Mouse (Mus musculus): ENCODE results near the gene Kars. TPM values are rescaled to one million over a fixed set of nuclear protein-coding genes. Genes with fewer than 3 reads are reported as not detected.

Gene Kars
- polyA plus RNA-seq, 1 experiment from 2014 or later, result 167 TPM

GRCm38 (mm10) chr8:111957231-111957630 is 53.9 kb downstream of the Kars start:
- no peak overlapping the region for H3K4me2 ChIP-seq
- WGBS, result 93% methylated on average over 2 of the region's 2 CpGs
- H3K27ac ChIP-seq (replicated peaks), result no peak overlapping the region
- no peaks in the 10 kb centered on the region for H3K4me1 ChIP-seq (replicated peaks)
- no peaks in the 10 kb centered on the region for H3K9me3 ChIP-seq
- peaks cover 67% of the 10 kb centered on the region for H3K36me3 ChIP-seq
- no peaks in the 10 kb centered on the region for H3K27me3 ChIP-seq
- no peak overlapping the region for H3K9ac ChIP-seq
- H3K4me3 ChIP-seq, result no peak overlapping the region
- ATAC-seq (ENCODE audit: low read depth), result no peak

DNA sequence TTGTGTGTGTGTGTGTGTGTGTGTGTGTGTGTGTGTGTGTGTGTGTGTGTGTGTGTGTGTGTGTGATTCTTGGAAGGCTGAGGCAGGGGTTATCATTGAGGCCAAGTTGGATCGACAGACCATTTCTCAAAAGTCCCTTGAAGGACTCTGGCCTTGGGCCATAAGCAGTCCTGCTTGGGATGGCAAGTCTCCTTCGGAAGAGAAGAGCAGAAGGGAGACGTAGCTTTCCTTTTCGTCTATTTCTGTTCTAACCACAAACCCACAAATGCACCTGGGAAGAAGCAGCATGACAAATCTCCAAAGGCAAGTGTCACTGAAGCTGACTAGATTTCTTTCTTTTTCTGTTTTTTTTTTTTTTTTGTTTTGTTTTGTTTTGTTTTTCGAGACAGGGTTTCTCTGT is 55.2 kb downstream of the Kars start:
- H3K4me3 ChIP-seq, result no peak overlapping the region
- peaks cover 79% of the 10 kb centered on the region for H3K36me3 ChIP-seq
- WGBS, result 93% methylated on average over 5 of the region's 5 CpGs

DNA sequence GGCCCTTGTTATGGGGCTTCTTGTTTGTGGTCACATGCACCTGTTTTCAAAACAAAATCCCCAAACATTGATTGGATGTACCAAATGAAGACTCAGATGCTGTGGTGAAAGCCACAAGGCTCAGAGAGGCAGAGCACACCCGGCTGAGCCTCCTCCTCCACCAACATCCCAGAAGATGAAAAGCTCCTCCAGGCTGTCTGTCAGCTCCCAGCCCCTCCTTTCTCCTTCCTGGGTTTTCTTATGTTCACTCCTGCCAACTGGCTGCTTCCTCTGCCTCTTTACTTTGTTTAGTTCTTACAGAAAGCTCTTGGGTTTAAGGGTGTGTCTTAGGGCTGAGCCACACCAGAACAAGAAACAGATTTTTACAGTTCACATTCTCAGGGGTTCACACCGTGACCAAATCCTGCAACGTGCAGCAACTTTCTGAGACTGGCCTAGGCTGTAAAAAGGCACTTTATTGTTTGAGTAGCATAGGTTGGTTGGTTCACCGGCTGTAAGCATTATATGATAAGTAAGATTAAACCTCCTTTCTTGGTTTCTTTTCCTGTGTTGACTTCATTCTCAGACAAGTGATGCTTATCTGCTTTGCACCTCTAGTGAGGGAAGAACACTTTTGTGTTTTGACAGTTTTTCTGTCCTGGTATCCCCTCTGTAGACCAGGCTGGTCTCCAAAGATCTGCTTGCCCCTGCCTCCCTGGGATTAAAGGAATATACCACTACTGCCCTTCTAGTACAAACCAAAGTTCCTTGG is 56.1 kb downstream of the Kars start:
- no peak overlapping the region for H3K4me3 ChIP-seq
- no peak overlapping the region for H3K27ac ChIP-seq (replicated peaks)
- H3K27me3 ChIP-seq, result no peaks in the 10 kb centered on the region
- no peak overlapping the region for H3K9ac ChIP-seq
- peaks cover 85% of the 10 kb centered on the region for H3K36me3 ChIP-seq
- 87% methylated on average over 4 of the region's 4 CpGs for WGBS
- ATAC-seq (ENCODE audit: low read depth), result no peak
- no peaks in the 10 kb centered on the region for H3K4me1 ChIP-seq (replicated peaks)
- H3K9me3 ChIP-seq, result no peaks in the 10 kb centered on the region
- no peak overlapping the region for H3K4me2 ChIP-seq

More for the DNA sequence above, 55.2 kb downstream of the Kars start:
- Histone ChIP-seq H3K4me2 (no peak overlapping the region), H3K27ac (replicated peaks) (no peak overlapping the region), H3K4me1 (replicated peaks) (no peaks in the 10 kb centered on the region), H3K9me3 (no peaks in the 10 kb centered on the region), H3K27me3 (no peaks in the 10 kb centered on the region), H3K9ac (no peak overlapping the region)
- no peak for ATAC-seq (ENCODE audit: low read depth)

- 95% methylated on average over 5 of the region's 5 CpGs for WGBS
- H3K4me1 ChIP-seq (replicated peaks), result no peaks in the 10 kb centered on the region
- H3K27me3 ChIP-seq, result no peaks in the 10 kb centered on the region
- no peak overlapping the region for H3K9ac ChIP-seq
- H3K4me3 ChIP-seq, result no peak overlapping the region
- no peaks in the 10 kb centered on the region for H3K9me3 ChIP-seq
- H3K4me2 ChIP-seq, result no peak overlapping the region
- no peak overlapping the region for H3K27ac ChIP-seq (replicated peaks)
- no peak for ATAC-seq (ENCODE audit: low read depth)
- peaks cover 88% of the 10 kb centered on the region for H3K36me3 ChIP-seq
These were observed 59.2 kb downstream of the Kars start for GRCm38 (mm10) chr8:111951936-111952335.

DNA sequence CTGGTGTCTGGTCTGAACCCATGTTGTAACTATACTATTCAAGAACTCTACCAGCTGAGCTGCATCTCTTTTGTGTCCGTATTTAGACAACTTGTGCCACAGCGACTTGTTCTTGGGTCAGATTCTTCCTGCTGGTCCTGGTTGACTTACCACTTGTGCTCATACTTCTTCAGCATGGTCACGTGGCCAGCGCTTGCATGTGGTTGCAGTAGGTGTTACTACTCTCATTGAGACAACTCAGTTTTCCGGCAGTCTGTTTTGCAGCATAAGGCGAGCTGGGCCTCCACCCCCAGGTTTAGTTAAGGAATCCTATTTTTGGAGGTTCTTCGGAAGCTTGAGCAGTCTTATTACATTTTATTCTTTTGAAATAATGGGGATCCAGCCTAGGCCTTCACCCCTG is 59.8 kb downstream of the Kars start:
- peaks cover 88% of the 10 kb centered on the region for H3K36me3 ChIP-seq
- ATAC-seq (ENCODE audit: low read depth), result no peak

GRCm38 (mm10) chr8:111950846-111951245 is 60.3 kb downstream of the Kars start:
- no peak overlapping the region for H3K4me2 ChIP-seq
- no peak overlapping the region for H3K4me3 ChIP-seq
- no peak overlapping the region for H3K9ac ChIP-seq
- no peaks in the 10 kb centered on the region for H3K4me1 ChIP-seq (replicated peaks)
- WGBS, result 92% methylated on average over 3 of the region's 3 CpGs
- H3K9me3 ChIP-seq, result no peaks in the 10 kb centered on the region
- ATAC-seq (ENCODE audit: low read depth), result no peak
- H3K27me3 ChIP-seq, result no peaks in the 10 kb centered on the region
- peaks cover 88% of the 10 kb centered on the region for H3K36me3 ChIP-seq
- H3K27ac ChIP-seq (replicated peaks), result no peak overlapping the region

More for the DNA sequence above, 59.8 kb downstream of the Kars start:
- H3K27me3 ChIP-seq, result no peaks in the 10 kb centered on the region
- WGBS, result 93% methylated on average over 7 of the region's 7 CpGs
- no peak overlapping the region for H3K4me3 ChIP-seq
- no peaks in the 10 kb centered on the region for H3K9me3 ChIP-seq
- H3K27ac ChIP-seq (replicated peaks), result no peak overlapping the region
- no peak overlapping the region for H3K9ac ChIP-seq
- no peaks in the 10 kb centered on the region for H3K4me1 ChIP-seq (replicated peaks)
- H3K4me2 ChIP-seq, result no peak overlapping the region

DNA sequence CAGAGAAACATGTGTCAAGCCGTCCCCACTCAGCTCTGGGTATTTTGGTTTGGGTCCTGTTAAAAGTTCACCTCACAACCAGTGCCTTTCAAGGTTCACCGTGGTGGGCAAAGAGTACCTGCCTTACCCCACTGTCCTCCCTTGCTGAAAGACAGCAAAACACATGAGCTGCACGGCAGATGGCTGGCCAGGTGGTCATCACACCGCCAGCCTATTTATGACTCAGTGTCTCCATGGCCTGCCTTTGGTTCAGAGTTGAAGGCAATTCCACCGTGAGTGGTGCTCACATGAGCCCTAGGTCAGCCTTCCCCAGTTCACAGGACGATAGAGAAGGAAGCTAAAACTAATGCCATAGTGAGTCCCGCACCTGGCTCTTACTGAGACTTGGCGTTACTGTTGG is 63.2 kb downstream of the Kars start:
- peaks cover 88% of the 10 kb centered on the region for H3K36me3 ChIP-seq

DNA sequence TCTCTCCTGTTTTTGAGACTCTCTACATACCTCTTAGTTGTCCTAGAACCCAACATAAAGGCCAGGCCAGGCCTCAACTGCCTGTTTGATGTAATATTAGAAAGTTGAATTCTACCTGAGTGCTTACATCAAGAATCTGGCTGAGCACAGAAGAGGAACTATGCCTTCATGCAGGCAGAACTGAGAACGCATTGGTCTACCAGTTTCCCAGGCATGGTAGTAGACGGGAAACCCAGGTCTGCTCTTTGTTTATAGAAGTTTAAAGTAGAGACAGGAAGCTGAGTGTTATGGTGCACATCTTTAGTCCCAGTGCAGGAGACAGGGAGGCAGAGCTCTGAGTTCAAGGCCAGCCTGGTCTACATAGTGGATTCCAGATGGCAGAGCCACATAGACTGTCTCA is 64.0 kb downstream of the Kars start:
- no peak for ATAC-seq (ENCODE audit: low read depth)
- Histone ChIP-seq H3K27me3 (no peaks in the 10 kb centered on the region), H3K4me2 (no peak overlapping the region), H3K4me3 (no peak overlapping the region), H3K4me1 (replicated peaks) (peaks cover 7% of the 10 kb centered on the region), H3K9me3 (no peaks in the 10 kb centered on the region), H3K27ac (replicated peaks) (no peak overlapping the region), H3K9ac (no peak overlapping the region), H3K36me3 (peaks cover 88% of the 10 kb centered on the region)
- 91% methylated on average over 2 of the region's 2 CpGs for WGBS

More for the DNA sequence above, 63.2 kb downstream of the Kars start:
- Histone ChIP-seq H3K4me3 (no peak overlapping the region), H3K9ac (no peak overlapping the region), H3K27me3 (no peaks in the 10 kb centered on the region), H3K4me1 (replicated peaks) (peaks cover 3% of the 10 kb centered on the region; the same call in 1 of the 2 replicates), H3K9me3 (no peaks in the 10 kb centered on the region), H3K27ac (replicated peaks) (no peak overlapping the region), H3K4me2 (no peak overlapping the region)
- no peak for ATAC-seq (ENCODE audit: low read depth)
- 95% methylated on average over 8 of the region's 8 CpGs for WGBS

GRCm38 (mm10) chr8:111943544-111943943 is 67.6 kb downstream of the Kars start:
- H3K36me3 ChIP-seq, result peaks cover 59% of the 10 kb centered on the region
- H3K9ac ChIP-seq, result no peak overlapping the region
- H3K4me1 ChIP-seq (replicated peaks), result peaks cover 26% of the 10 kb centered on the region
- H3K27me3 ChIP-seq, result no peaks in the 10 kb centered on the region
- no peak overlapping the region for H3K4me3 ChIP-seq
- H3K4me2 ChIP-seq, result no peak overlapping the region
- H3K9me3 ChIP-seq, result no peaks in the 10 kb centered on the region
- no peak for ATAC-seq (ENCODE audit: low read depth)
- H3K27ac ChIP-seq (replicated peaks), result no peak overlapping the region
- 90% methylated on average over 2 of the region's 2 CpGs for WGBS

Other genes starting within 250 kb of the Kars start
- gene Cfdp1, start 157.0 kb downstream of the Kars start, polyA plus RNA-seq (2015; fragmentation: Nextera tagmentation; extraction: Ambion mirVana), result 175 and 197 TPM in 2 replicates
- 5.3 and 5.9 TPM in 2 replicates for gene Tmem170, start 134.6 kb downstream of the Kars start, polyA plus RNA-seq (2015; fragmentation: Nextera tagmentation; extraction: Ambion mirVana)
- gene Chst5, start 100.9 kb downstream of the Kars start, polyA plus RNA-seq (2015; fragmentation: Nextera tagmentation; extraction: Ambion mirVana), result 4.2 and 6.0 TPM in 2 replicates
- 16.0 and 16.3 TPM in 2 replicates for gene Tmem231, start 77.4 kb downstream of the Kars start, polyA plus RNA-seq (2015; fragmentation: Nextera tagmentation; extraction: Ambion mirVana)
- gene Gabarapl2, start 70.6 kb downstream of the Kars start, polyA plus RNA-seq (2015; fragmentation: Nextera tagmentation; extraction: Ambion mirVana), result 491 and 502 TPM in 2 replicates
- 8.8 and 8.9 TPM in 2 replicates for gene Adat1, start 19.0 kb downstream of the Kars start, polyA plus RNA-seq (2015; fragmentation: Nextera tagmentation; extraction: Ambion mirVana)
- 55.8 and 61.3 TPM in 2 replicates for gene Terf2ip, start 75 bp upstream of the Kars start, polyA plus RNA-seq (2015; fragmentation: Nextera tagmentation; extraction: Ambion mirVana)
- gene Gm6793, start 3.7 kb upstream of the Kars start, polyA plus RNA-seq (2015; fragmentation: Nextera tagmentation; extraction: Ambion mirVana), result 0.40 and 0.52 TPM in 2 replicates

Data from neural tube, embryonic 13.5 days (tissue).